Mouse (Mus musculus): Measurements from ENCODE around the gene Dus1l. TPM values are rescaled to one million over a fixed set of nuclear protein-coding genes. Genes with fewer than 3 reads are reported as not detected.
"Not testable (repeated sequence)": the region's sequence is repeated elsewhere in the genome, so short reads cannot be mapped to it uniquely, and the experiment has no call there.

Dus1l gene
- polyA plus RNA-seq, 1 experiment from 2014 or later: 51.6 TPM

DNA sequence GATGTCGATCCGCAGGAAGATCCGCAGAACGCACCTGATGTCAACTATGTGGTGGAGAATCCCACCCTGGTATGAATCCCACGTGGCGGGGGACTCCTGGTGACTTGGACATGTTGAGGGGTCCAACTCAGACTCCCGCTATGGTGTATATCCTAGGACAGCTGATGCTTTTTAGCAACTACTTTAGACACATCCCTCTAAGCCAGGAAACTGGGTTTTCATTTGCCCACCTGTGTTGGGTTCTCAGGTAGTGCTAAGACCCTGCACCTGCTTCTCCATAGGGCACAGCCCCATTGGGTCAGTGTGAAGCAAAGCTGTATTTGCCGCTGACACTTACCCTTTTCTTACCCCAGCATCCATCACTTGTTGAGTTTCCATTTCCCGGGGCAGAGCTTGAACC lies 11.1 kb downstream of the Dus1l start:
- Histone ChIP-seq H3K9ac (ENCODE audit: low read depth, low read length) (peak overlapping the region; percentile 95), H3K4me1 (ENCODE audit: control insufficient read depth, low read depth, low read length) (peaks cover 19% of the 10 kb centered on the region), H3K4me2 (ENCODE audit: low read depth, low read length) (peak overlapping the region; percentile 99), H3K27ac (ENCODE audit: low read length) (no peak overlapping the region; the same call in 1 of the 2 replicates), H3K9me3 (replicated peaks; ENCODE audit: control insufficient read depth, low read length) (no peaks in the 10 kb centered on the region), H3K27me3 (ENCODE audit: control insufficient read depth, insufficient read depth, low read depth, low read length) (no peaks in the 10 kb centered on the region), H3K4me3 (ENCODE audit: low read depth, low read length) (peak overlapping the region; percentile 87), H3K36me3 (ENCODE audit: control insufficient read depth, insufficient read depth) (peaks cover 20% of the 10 kb centered on the region)
- ATAC-seq (ENCODE audit: low read depth): no peak
- WGBS (ENCODE audit: insufficient replicate concordance): 31% methylated on average over 9 of the region's 9 CpGs

GRCm38 (mm10) chr11:120784064-120784791 lies 12.0 kb downstream of the Dus1l start, which contains the start of the genes Rfng and Gps1:
TSS of gene Rfng (minus strand) at chr11:120784207.
TSS of gene Gps1 (plus strand) at chr11:120784272.
- H3K27me3 ChIP-seq (ENCODE audit: control insufficient read depth, insufficient read depth, low read depth, low read length): no peaks in the 10 kb centered on the region
- peaks cover 11% of the 10 kb centered on the region for H3K36me3 ChIP-seq (ENCODE audit: control insufficient read depth, insufficient read depth)
- H3K4me3 ChIP-seq (ENCODE audit: low read depth, low read length): peak within 1 kb of the TSS; percentile 87
- H3K27ac ChIP-seq (ENCODE audit: low read length): peak within 1 kb of the TSS; percentile 78
- H3K9me3 ChIP-seq (replicated peaks; ENCODE audit: control insufficient read depth, low read length): no peaks in the 10 kb centered on the region
- H3K4me2 ChIP-seq (ENCODE audit: low read depth, low read length): peak within 1 kb of the TSS; percentile 99
- peak within 1 kb of the TSS; percentile 95 for H3K9ac ChIP-seq (ENCODE audit: low read depth, low read length)
- peaks cover 19% of the 10 kb centered on the region for H3K4me1 ChIP-seq (ENCODE audit: control insufficient read depth, low read depth, low read length)
- WGBS (ENCODE audit: insufficient replicate concordance): 0% methylated on average over 75 of the region's 107 CpGs
- ATAC-seq (ENCODE audit: low read depth): peak; percentile 82

DNA sequence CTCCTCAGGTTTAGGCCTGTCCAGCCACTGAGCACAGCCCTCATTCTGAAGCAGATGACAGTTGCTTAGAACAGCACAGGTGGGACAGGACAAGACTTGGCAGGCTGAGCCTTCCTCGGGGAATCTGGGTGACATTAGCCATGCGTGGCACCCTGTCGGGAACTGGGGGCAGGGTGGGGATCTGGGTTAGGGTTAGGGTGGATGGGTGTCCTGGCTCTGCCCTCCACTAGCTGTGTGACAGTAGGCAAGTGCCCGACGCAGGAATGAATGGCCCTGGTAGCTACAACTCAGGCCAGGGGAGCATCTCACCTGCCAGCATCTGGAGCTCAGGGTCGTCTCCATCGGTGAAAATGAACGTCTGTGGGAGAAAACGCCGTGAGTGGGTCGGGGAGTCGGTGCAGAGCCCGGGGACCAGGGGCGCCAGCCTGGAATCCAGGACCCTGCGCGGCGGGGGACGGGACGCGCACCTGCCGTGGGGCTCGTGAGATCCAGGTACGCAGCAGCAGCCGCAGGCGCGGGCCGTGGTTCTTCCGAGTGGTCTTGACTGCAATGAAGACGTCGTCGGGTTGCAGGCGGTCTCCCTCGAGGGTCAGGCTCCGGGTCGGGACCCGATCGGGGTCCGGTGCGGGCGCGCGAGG lies 12.7 kb downstream of the Dus1l start:
- no peaks in the 10 kb centered on the region for H3K9me3 ChIP-seq (replicated peaks; ENCODE audit: control insufficient read depth, low read length)
- H3K36me3 ChIP-seq (ENCODE audit: control insufficient read depth, insufficient read depth): peaks cover 7% of the 10 kb centered on the region
- H3K27me3 ChIP-seq (ENCODE audit: control insufficient read depth, insufficient read depth, low read depth, low read length): no peaks in the 10 kb centered on the region
- H3K4me2 ChIP-seq (ENCODE audit: low read depth, low read length): peak overlapping the region; percentile 99
- ATAC-seq (ENCODE audit: low read depth): no peak
- H3K27ac ChIP-seq (ENCODE audit: low read length): peak overlapping the region; percentile 78
- H3K9ac ChIP-seq (ENCODE audit: low read depth, low read length): peak overlapping the region; percentile 95
- H3K4me1 ChIP-seq (ENCODE audit: control insufficient read depth, low read depth, low read length): peaks cover 19% of the 10 kb centered on the region
- WGBS (ENCODE audit: insufficient replicate concordance): 3% methylated on average over 42 of the region's 42 CpGs
- peak overlapping the region; percentile 87 for H3K4me3 ChIP-seq (ENCODE audit: low read depth, low read length)

DNA sequence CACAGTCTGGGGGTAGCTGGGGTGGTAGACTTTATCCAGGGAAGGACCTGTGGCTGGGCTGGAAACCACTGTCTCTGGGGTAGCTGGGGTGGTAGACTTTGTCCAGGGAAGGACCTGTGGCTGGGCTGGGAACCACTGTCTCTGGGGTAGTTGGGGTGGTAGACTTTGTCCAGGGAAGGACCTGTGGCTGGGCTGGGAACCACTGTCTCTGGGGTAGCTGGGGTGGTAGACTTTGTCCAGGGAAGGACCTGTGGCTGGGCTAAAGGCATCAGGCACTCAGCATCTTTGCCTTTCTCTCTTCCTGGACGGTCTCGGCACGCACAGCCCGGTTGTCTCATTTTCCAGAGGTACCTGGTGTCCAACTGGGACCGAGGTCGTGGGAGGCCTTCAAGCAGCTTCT lies 14.8 kb downstream of the Dus1l start:
- H3K36me3 ChIP-seq (ENCODE audit: control insufficient read depth, insufficient read depth); H3K27me3 ChIP-seq (ENCODE audit: control insufficient read depth, insufficient read depth, low read depth, low read length); H3K4me2 ChIP-seq (ENCODE audit: low read depth, low read length); H3K9ac ChIP-seq (ENCODE audit: low read depth, low read length); H3K4me3 ChIP-seq (ENCODE audit: low read depth, low read length); H3K9me3 ChIP-seq (replicated peaks; ENCODE audit: control insufficient read depth, low read length); ATAC-seq (ENCODE audit: low read depth); H3K27ac ChIP-seq (ENCODE audit: low read length): not testable (repeated sequence)
- 88% methylated on average over 6 of the region's 6 CpGs for WGBS (ENCODE audit: insufficient replicate concordance)
- H3K4me1 ChIP-seq (ENCODE audit: control insufficient read depth, low read depth, low read length): peaks cover 19% of the 10 kb centered on the region

DNA sequence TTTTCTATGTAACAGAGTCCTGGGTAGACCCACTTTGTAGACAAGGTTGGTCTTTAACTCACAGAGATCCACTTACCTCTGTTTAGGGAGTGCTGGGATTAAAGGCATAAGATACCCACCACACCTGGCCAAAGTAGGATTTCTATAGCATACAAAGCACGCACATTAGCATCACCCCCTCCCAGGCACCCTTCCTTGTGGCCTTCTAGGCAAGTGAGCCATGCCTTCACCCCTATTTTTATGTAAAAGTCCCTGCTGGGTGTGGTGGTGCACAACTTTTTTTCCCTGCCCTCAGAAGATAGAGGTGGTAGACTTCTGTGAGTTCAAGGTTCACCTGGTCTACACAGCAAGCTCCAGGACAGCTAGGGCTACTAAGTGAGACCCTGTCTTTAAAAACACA lies 16.3 kb downstream of the Dus1l start:
- no peak overlapping the region for H3K9ac ChIP-seq (ENCODE audit: low read depth, low read length)

DNA sequence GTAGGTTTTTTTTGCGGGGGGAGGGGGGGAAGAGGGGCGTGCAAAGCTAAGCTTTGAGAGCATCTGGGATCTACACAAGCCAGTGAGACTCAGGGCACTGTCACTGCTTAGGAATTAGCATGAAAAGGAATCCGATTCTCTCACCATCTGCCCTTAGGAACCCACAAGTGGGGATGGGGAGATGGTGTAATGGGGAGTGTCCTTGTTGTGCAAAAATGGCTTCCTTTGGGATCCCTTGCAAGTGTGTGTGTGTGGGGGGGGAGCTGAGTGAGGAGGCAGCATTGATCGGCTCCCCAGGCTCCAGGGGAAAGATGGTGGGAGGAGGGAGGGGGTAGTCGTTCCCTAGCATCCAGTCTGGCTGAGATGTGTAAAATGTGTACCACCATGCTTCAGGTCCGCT lies 19.1 kb downstream of the Dus1l start:
- H3K4me2 ChIP-seq (ENCODE audit: low read depth, low read length): no peak overlapping the region
- no peak for ATAC-seq (ENCODE audit: low read depth)
- H3K4me1 ChIP-seq (ENCODE audit: control insufficient read depth, low read depth, low read length): no peaks in the 10 kb centered on the region
- no peaks in the 10 kb centered on the region for H3K36me3 ChIP-seq (ENCODE audit: control insufficient read depth, insufficient read depth)
- no peak overlapping the region for H3K9ac ChIP-seq (ENCODE audit: low read depth, low read length)
- WGBS (ENCODE audit: insufficient replicate concordance): 40% methylated on average over 6 of the region's 6 CpGs
- no peak overlapping the region for H3K4me3 ChIP-seq (ENCODE audit: low read depth, low read length)
- H3K27ac ChIP-seq (ENCODE audit: low read length): no peak overlapping the region
- H3K9me3 ChIP-seq (replicated peaks; ENCODE audit: control insufficient read depth, low read length): no peaks in the 10 kb centered on the region
- no peaks in the 10 kb centered on the region for H3K27me3 ChIP-seq (ENCODE audit: control insufficient read depth, insufficient read depth, low read depth, low read length)

More for the DNA sequence above, 16.3 kb downstream of the Dus1l start:
- no peak overlapping the region for H3K4me3 ChIP-seq (ENCODE audit: low read depth, low read length)
- no peaks in the 10 kb centered on the region for H3K27me3 ChIP-seq (ENCODE audit: control insufficient read depth, insufficient read depth, low read depth, low read length)
- WGBS (ENCODE audit: insufficient replicate concordance): 78% methylated on average over 1 of the region's 1 CpGs
- H3K36me3 ChIP-seq (ENCODE audit: control insufficient read depth, insufficient read depth): no peaks in the 10 kb centered on the region
- H3K4me2 ChIP-seq (ENCODE audit: low read depth, low read length): no peak overlapping the region
- H3K9me3 ChIP-seq (replicated peaks; ENCODE audit: control insufficient read depth, low read length): no peaks in the 10 kb centered on the region
- H3K4me1 ChIP-seq (ENCODE audit: control insufficient read depth, low read depth, low read length): peaks cover 10% of the 10 kb centered on the region
- no peak for ATAC-seq (ENCODE audit: low read depth)
- no peak overlapping the region for H3K27ac ChIP-seq (ENCODE audit: low read length)

- Histone ChIP-seq H3K27me3 (ENCODE audit: control insufficient read depth, insufficient read depth, low read depth, low read length) (no peaks in the 10 kb centered on the region), H3K4me2 (ENCODE audit: low read depth, low read length) (no peak overlapping the region), H3K9me3 (replicated peaks; ENCODE audit: control insufficient read depth, low read length) (no peaks in the 10 kb centered on the region), H3K27ac (ENCODE audit: low read length) (no peak overlapping the region), H3K9ac (ENCODE audit: low read depth, low read length) (no peak overlapping the region), H3K4me1 (ENCODE audit: control insufficient read depth, low read depth, low read length) (no peaks in the 10 kb centered on the region), H3K4me3 (ENCODE audit: low read depth, low read length) (no peak overlapping the region), H3K36me3 (ENCODE audit: control insufficient read depth, insufficient read depth) (no peaks in the 10 kb centered on the region)
- WGBS (ENCODE audit: insufficient replicate concordance): 20% methylated on average over 15 of the region's 15 CpGs
- ATAC-seq (ENCODE audit: low read depth): peak; percentile 79
Observed at GRCm38 (mm10) chr11:120775774-120776469, 20.3 kb downstream of the Dus1l start.

DNA sequence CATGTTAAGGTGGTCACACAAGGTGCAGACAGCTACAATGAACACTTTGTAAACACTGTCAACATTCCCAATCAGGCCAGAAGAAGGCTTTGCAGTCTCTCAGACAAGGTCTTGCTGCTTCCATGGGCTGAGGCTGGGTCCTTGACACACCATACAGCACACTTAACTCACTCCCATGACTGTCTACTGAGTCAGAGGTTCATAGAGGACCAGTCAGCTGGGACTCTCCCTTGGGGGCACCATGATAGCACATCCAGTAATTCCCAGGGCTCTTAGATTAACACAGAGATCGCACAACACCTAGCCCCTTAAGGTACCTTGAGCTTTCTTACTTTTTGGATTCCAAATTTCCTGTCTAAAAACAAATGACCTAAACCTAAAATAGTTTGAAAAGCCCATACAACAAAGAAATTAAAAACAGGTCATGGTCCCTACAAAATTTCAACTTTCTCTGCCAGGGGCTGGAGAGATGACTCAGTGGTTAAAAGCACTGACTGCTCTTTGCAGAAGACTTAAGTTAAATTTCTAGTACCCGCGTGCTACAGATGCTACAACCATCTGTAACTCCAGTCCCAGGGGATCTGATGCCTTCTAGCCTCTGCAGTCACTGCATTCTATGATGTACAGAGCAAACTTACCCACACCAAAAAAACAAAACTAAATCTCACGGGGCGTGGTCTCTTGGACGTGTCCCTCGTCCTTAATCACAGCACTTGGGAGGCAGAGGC lies 22.6 kb downstream of the Dus1l start:
- Histone ChIP-seq H3K27me3 (ENCODE audit: control insufficient read depth, insufficient read depth, low read depth, low read length) (no peaks in the 10 kb centered on the region), H3K4me2 (ENCODE audit: low read depth, low read length) (no peak overlapping the region), H3K4me3 (ENCODE audit: low read depth, low read length) (no peak overlapping the region), H3K36me3 (ENCODE audit: control insufficient read depth, insufficient read depth) (no peaks in the 10 kb centered on the region), H3K9me3 (replicated peaks; ENCODE audit: control insufficient read depth, low read length) (no peaks in the 10 kb centered on the region), H3K4me1 (ENCODE audit: control insufficient read depth, low read depth, low read length) (no peaks in the 10 kb centered on the region), H3K9ac (ENCODE audit: low read depth, low read length) (no peak overlapping the region), H3K27ac (ENCODE audit: low read length) (no peak overlapping the region)
- 69% methylated on average over 7 of the region's 7 CpGs for WGBS (ENCODE audit: insufficient replicate concordance)
- no peak for ATAC-seq (ENCODE audit: low read depth)
